In genomic region chr11:75280066-75280410, GRCm38 (mm10) we compare ENCODE assay signal across 12 mouse cellular contexts.
DNase-seq lines count a peak whose midpoint lies in the region; ATAC-seq and TF ChIP-seq lines count a peak whose summit lies in the region.
"Had no signal": no experiment of that assay in that cellular context is flagged by ENCODE, and none has a peak within 500 bp of the region (broad histone marks: within the 10 kb centered on the region; RNA-seq: fewer than 3 reads in every experiment).

No protein-coding gene starts in this region.

- no peak overlapping the region for H3K9ac ChIP-seq in heart, embryonic 12.5 days
- H3K9ac ChIP-seq in midbrain, embryonic 13.5 days (replicated peaks), result 0 out of 2 replicates have a peak overlapping the region, but pooled peaks have one; percentile 49
- H3K9ac ChIP-seq in midbrain, postnatal 0 days (replicated peaks; ENCODE audit: low read length, poor library complexity, severe bottlenecking), result no peak overlapping the region
- H3K9ac ChIP-seq in neural tube, embryonic 15.5 days (replicated peaks), result no peak overlapping the region

- H3K36me3 ChIP-seq in heart, embryonic 12.5 days, result no peaks in the 10 kb centered on the region
- H3K36me3 ChIP-seq in midbrain, embryonic 13.5 days, result no peaks in the 10 kb centered on the region
- H3K36me3 ChIP-seq in midbrain, postnatal 0 days (ENCODE audit: insufficient read depth, low read length), result no peaks in the 10 kb centered on the region
- no peaks in the 10 kb centered on the region for H3K36me3 ChIP-seq in limb, embryonic 10.5 days
- H3K36me3 ChIP-seq in neural tube, embryonic 15.5 days, result no peaks in the 10 kb centered on the region

- intact Hi-C loops in left cerebral cortex, postnatal 14 days (cut with DNase I), result no loop called here

- H3K4me2 ChIP-seq in heart, embryonic 12.5 days, result peak overlapping the region; percentile 66; the same call in 1 of the 2 replicates
- peak overlapping the region; percentile 48; the same call in 1 of the 2 replicates for H3K4me2 ChIP-seq in midbrain, embryonic 13.5 days (replicated peaks)
- no peak overlapping the region for H3K4me2 ChIP-seq in midbrain, postnatal 0 days (ENCODE audit: low read depth, low read length, poor library complexity, severe bottlenecking)
- no peak overlapping the region for H3K4me2 ChIP-seq in neural tube, embryonic 15.5 days

- TF ChIP-seq CTCF in midbrain, postnatal 0 days (IDR thresholded peaks at IDR 0.05), result no peak

- H3K27ac ChIP-seq in heart, embryonic 12.5 days (ENCODE audit: poor library complexity, severe bottlenecking), result peak overlapping the region; percentile 66
- H3K27ac ChIP-seq in midbrain, embryonic 13.5 days, result no peak overlapping the region
- H3K27ac ChIP-seq in midbrain, postnatal 0 days (ENCODE audit: low read depth, low read length), result no peak overlapping the region
- peak overlapping the region; percentile 74 for H3K27ac ChIP-seq in limb, embryonic 10.5 days
- H3K27ac ChIP-seq in neural tube, embryonic 15.5 days (replicated peaks), result 0 out of 2 replicates have a peak overlapping the region, but pooled peaks have one; percentile 24

- H3K4me3 ChIP-seq in heart, embryonic 12.5 days, result no peak overlapping the region
- H3K4me3 ChIP-seq in midbrain, embryonic 13.5 days (replicated peaks), result no peak overlapping the region
- no peak overlapping the region for H3K4me3 ChIP-seq in midbrain, postnatal 0 days (ENCODE audit: low read depth, low read length)
- H3K4me3 ChIP-seq in limb, embryonic 10.5 days, result 0 out of 2 replicates have a peak overlapping the region, but pooled peaks have one; percentile 38
- no peak overlapping the region for H3K4me3 ChIP-seq in neural tube, embryonic 15.5 days (replicated peaks)

- 55% methylated on average over 5 of the region's 5 CpGs for whole genome bisulfite sequencing in heart, embryonic 12.5 days
- 47% methylated on average over 5 of the region's 5 CpGs for WGBS in midbrain, embryonic 13.5 days
- 50% methylated on average over 5 of the region's 5 CpGs for WGBS in midbrain, postnatal 0 days
- WGBS in limb, embryonic 10.5 days, result 52% methylated on average over 5 of the region's 5 CpGs
- WGBS in neural tube, embryonic 15.5 days, result 68% methylated on average over 5 of the region's 5 CpGs

- peaks cover 18% of the 10 kb centered on the region; the same call in 1 of the 2 replicates for H3K27me3 ChIP-seq in heart, embryonic 12.5 days (replicated peaks)
- peaks cover 35% of the 10 kb centered on the region for H3K27me3 ChIP-seq in midbrain, embryonic 13.5 days
- H3K27me3 ChIP-seq in midbrain, postnatal 0 days (ENCODE audit: insufficient read depth, low read length), result no peaks in the 10 kb centered on the region
- H3K27me3 ChIP-seq in limb, embryonic 10.5 days (ENCODE audit: low read depth, poor library complexity, severe bottlenecking), result peaks cover 52% of the 10 kb centered on the region
- peaks cover 6% of the 10 kb centered on the region; the same call in 1 of the 2 replicates for H3K27me3 ChIP-seq in neural tube, embryonic 15.5 days (replicated peaks)

- no peaks in the 10 kb centered on the region for H3K9me3 ChIP-seq in heart, embryonic 12.5 days (replicated peaks)
- H3K9me3 ChIP-seq in midbrain, embryonic 13.5 days, result no peaks in the 10 kb centered on the region
- H3K9me3 ChIP-seq in midbrain, postnatal 0 days (ENCODE audit: low read length), result no peaks in the 10 kb centered on the region
- no peaks in the 10 kb centered on the region for H3K9me3 ChIP-seq in limb, embryonic 10.5 days (replicated peaks)
- H3K9me3 ChIP-seq in neural tube, embryonic 15.5 days (replicated peaks), result no peaks in the 10 kb centered on the region

- no peak for ATAC-seq in heart, embryonic 12.5 days (ENCODE audit: insufficient number of reproducible peaks, low FRiP score)
- ATAC-seq in midbrain, embryonic 13.5 days, result no peak; the same call in 1 of the 2 replicates
- no peak for ATAC-seq in midbrain, postnatal 0 days (ENCODE audit: low FRiP score)
- ATAC-seq in neural tube, embryonic 15.5 days (ENCODE audit: low FRiP score), result no peak; the same call in 1 of the 2 replicates

- no peak for DNase-seq in heart, adult 9 months (ENCODE audit: low spot score in 2 of 2)
- DNase-seq in midbrain, postnatal 0 days (ENCODE audit: low spot score), result no peak
- no peak for DNase-seq in limb, embryonic 10.5 days (ENCODE audit: low spot score)
- DNase-seq in right cerebral cortex, adult 2 months (ENCODE audit: low spot score in 2 of 2), result no peak
- DNase-seq in left cerebral cortex, postnatal 14 days (ENCODE audit: low spot score in 2 of 2), result no peak
- DNase-seq: gastrocnemius, postnatal 10 days; kidney, adult 2 months; layer of hippocampus, adult 9-11 months; lung, adult 2 months had no signal

- H3K4me1 ChIP-seq in heart, embryonic 12.5 days (replicated peaks), result peaks cover 60% of the 10 kb centered on the region
- H3K4me1 ChIP-seq in midbrain, embryonic 13.5 days (replicated peaks), result peaks cover 61% of the 10 kb centered on the region
- peaks cover 24% of the 10 kb centered on the region for H3K4me1 ChIP-seq in midbrain, postnatal 0 days (ENCODE audit: insufficient read depth, low read length)
- H3K4me1 ChIP-seq in limb, embryonic 10.5 days, result peaks cover 62% of the 10 kb centered on the region
- H3K4me1 ChIP-seq in neural tube, embryonic 15.5 days, result peaks cover 54% of the 10 kb centered on the region

Comparison
In these comparisons a context has a peak if more than half of its experiments do, and no peak if none do; other contexts are left out.
1. H3K4me2 ChIP-seq: peak in heart, embryonic 12.5 days (single experiment) and midbrain, embryonic 13.5 days (single experiment); none in midbrain, postnatal 0 days (single experiment) and neural tube, embryonic 15.5 days (single experiment).
2. H3K27ac ChIP-seq: peak in heart, embryonic 12.5 days (single experiment), limb, embryonic 10.5 days (single experiment) and neural tube, embryonic 15.5 days (single experiment); none in midbrain, embryonic 13.5 days (single experiment) and midbrain, postnatal 0 days (single experiment).